Mouse (Mus musculus) G1E (cell line): ENCODE data around the gene Svs3b. TPM values are rescaled to one million over a fixed set of nuclear protein-coding genes. Genes with fewer than 3 reads are reported as not detected.
"Not testable (repeated sequence)": the region's sequence is repeated elsewhere in the genome, so short reads cannot be mapped to it uniquely, and the experiment has no call there.

Experiments
- ATAC-seq: 2 replicates; pipeline ENCODE4 v1.8.0; 2016; ENCODE audit warnings: mild to moderate bottlenecking; ENCODE audit not compliant: insufficient number of reproducible peaks, poor library complexity, low FRiP score, severe bottlenecking; ENCODE audit errors: extremely low read depth
- DNase-seq: peaks from one replicate; pipeline ENCODE4 v3.0.0; 2012; ENCODE audit warnings: low spot score
- H3K27me3 ChIP-seq: 2 replicates; pipeline ENCODE4 v1.6.1; 2012; ENCODE audit warnings: mild to moderate bottlenecking, low read length, inconsistent platforms; ENCODE audit not compliant: insufficient read depth
- H3K36me3 ChIP-seq: replicated peaks from 2 replicates; pipeline ENCODE3; 2012; ENCODE audit warnings: mild to moderate bottlenecking, inconsistent platforms
- H3K4me1 ChIP-seq: 2 replicates; pipeline ENCODE4 v1.6.1; 2012; ENCODE audit warnings: low read depth, low read length, inconsistent platforms, mixed read lengths; ENCODE audit not compliant: insufficient read depth
- H3K4me3 ChIP-seq: 2 replicates; pipeline ENCODE4 v1.5.1; 2012; ENCODE audit warnings: low read depth, mild to moderate bottlenecking, inconsistent platforms, low read length, moderate library complexity, mixed read lengths
- H3K9me3 ChIP-seq: replicated peaks from 2 replicates; pipeline ENCODE4 v1.6.1; 2012; ENCODE audit warnings: inconsistent platforms
- CTCF ChIP-seq: IDR thresholded peaks from 2 replicates; pipeline ENCODE4 v1.5.1; 2012; ENCODE audit warnings: low read depth, low read length, inconsistent platforms, mixed read lengths
- GATA1 ChIP-seq: IDR thresholded peaks from 2 replicates; pipeline ENCODE4 v1.6.1; 2012; ENCODE audit warnings: borderline replicate concordance, low read length, inconsistent platforms, mixed read lengths
- GATA2 ChIP-seq: IDR thresholded peaks from 2 replicates; pipeline ENCODE4 v1.6.1; 2012; ENCODE audit warnings: low read depth, low read length, inconsistent platforms, borderline replicate concordance
- POLR2AphosphoS5 ChIP-seq: IDR thresholded peaks from 2 replicates; pipeline ENCODE4 v1.6.1; 2012; ENCODE audit warnings: low read depth, low read length, inconsistent platforms; ENCODE audit not compliant: insufficient replicate concordance
- TAL1 ChIP-seq: conservative IDR thresholded peaks from 2 replicates; pipeline ENCODE4 v1.6.1; 2012; ENCODE audit warnings: low read depth, low read length, inconsistent platforms, mixed read lengths
- polyA plus RNA-seq: library from polyadenylated mRNA; stranded (reverse); fragments of >175 nt; gene quantifications from 2 replicates; pipeline ENCODE4 v1.2.3, GENCODE M21; 2012
- total RNA-seq, 2 experiments: library from RNA; stranded (forward) in 1 of 2; stranded (reverse) in 1 of 2; fragments of 200-1000 nt in 1 of 2; fragments of >200 nt in 1 of 2; fragmentation: Nextera tagmentation in 1 of 2; gene quantifications; 2 replicates each; pipeline ENCODE4 v1.2.3; 2014 to 2017

The Svs3b gene
- total and polyA plus RNA-seq, 3 experiments = not detected

- Histone ChIP-seq H3K4me1 (no peaks in the 10 kb centered on the region), H3K27me3 (0 out of 2 replicates have a peak, but pooled peaks cover 3% of the 10 kb centered on the region), H3K36me3 (no peaks in the 10 kb centered on the region), H3K9me3 (no peaks in the 10 kb centered on the region), H3K4me3 (no peak overlapping the region)
- no peak for TF ChIP-seq CTCF
- TF ChIP-seq TAL1 = no peak
- no peak for TF ChIP-seq GATA1
- no peak for TF ChIP-seq GATA2
- no peak for TF ChIP-seq POLR2AphosphoS5
- ATAC-seq (no peak), DNase-seq (no peak)
These were observed 37.1 kb downstream of the Svs3b start for GRCm38 (mm10) chr2:164219295-164219694.

- 0 out of 2 replicates have a peak, but pooled peaks cover 6% of the 10 kb centered on the region for H3K27me3 ChIP-seq
These were observed 43.7 kb downstream of the Svs3b start for GRCm38 (mm10) chr2:164212711-164213110.

GRCm38 (mm10) chr2:164210892-164211291 lies 45.5 kb downstream of the Svs3b start:
- DNase-seq (no peak), ATAC-seq (no peak)
- Histone ChIP-seq H3K27me3 (0 out of 2 replicates have a peak, but pooled peaks cover 6% of the 10 kb centered on the region), H3K4me1 (no peaks in the 10 kb centered on the region), H3K36me3 (no peaks in the 10 kb centered on the region), H3K4me3 (no peak overlapping the region), H3K9me3 (no peaks in the 10 kb centered on the region)
- TF ChIP-seq POLR2AphosphoS5 (no peak), TAL1 (no peak), CTCF (no peak), GATA1 (no peak), GATA2 (no peak)

More at GRCm38 (mm10) chr2:164212711-164213110, 43.7 kb downstream of the Svs3b start:
- no peak for TF ChIP-seq GATA1
- no peak overlapping the region for H3K4me3 ChIP-seq
- no peak for DNase-seq
- H3K9me3 ChIP-seq = no peaks in the 10 kb centered on the region
- no peaks in the 10 kb centered on the region for H3K36me3 ChIP-seq
- H3K4me1 ChIP-seq = no peaks in the 10 kb centered on the region
- no peak for ATAC-seq

GRCm38 (mm10) chr2:164206676-164207075 lies 49.8 kb downstream of the Svs3b start:
- Histone ChIP-seq H3K36me3 (no peaks in the 10 kb centered on the region), H3K27me3 (0 out of 2 replicates have a peak, but pooled peaks cover 2% of the 10 kb centered on the region), H3K9me3 (no peaks in the 10 kb centered on the region), H3K4me1 (no peaks in the 10 kb centered on the region), H3K4me3 (no peak overlapping the region)
- DNase-seq (no peak), ATAC-seq (no peak)
- TF ChIP-seq POLR2AphosphoS5 (no peak), GATA1 (no peak), TAL1 (no peak), GATA2 (no peak), CTCF (no peak)

- not testable (repeated sequence) for H3K36me3 ChIP-seq, ATAC-seq, H3K4me3 ChIP-seq, H3K4me1 ChIP-seq, H3K27me3 ChIP-seq, H3K9me3 ChIP-seq, DNase-seq
These were observed 50.4 kb downstream of the Svs3b start for GRCm38 (mm10) chr2:164206011-164206410.

Other genes starting within 250 kb of the Svs3b start
Only the 20 nearest of the 22 such genes appear.
- 241 and 247 TPM in 2 replicates for gene Stk4, start 186.3 kb downstream of the Svs3b start, total RNA-seq (2014; fragmentation: Nextera tagmentation)
- gene Stk4, start 186.3 kb downstream of the Svs3b start, total RNA-seq (2017) = 214 and 225 TPM in 2 replicates
- gene Stk4, start 186.3 kb downstream of the Svs3b start, polyA plus RNA-seq = 51.0 and 86.5 TPM in 2 replicates
- gene Tomm34, start 185.5 kb downstream of the Svs3b start, total RNA-seq (2014; fragmentation: Nextera tagmentation) = 57.3 and 61.0 TPM in 2 replicates
- 63.0 and 65.3 TPM in 2 replicates for gene Tomm34, start 185.5 kb downstream of the Svs3b start, total RNA-seq (2017)
- 36.3 and 48.2 TPM in 2 replicates for gene Tomm34, start 185.5 kb downstream of the Svs3b start, polyA plus RNA-seq
- gene Kcns1, start 85.5 kb downstream of the Svs3b start, total RNA-seq (2014; fragmentation: Nextera tagmentation) = not detected in 2 replicates
- gene Kcns1, start 85.5 kb downstream of the Svs3b start, total RNA-seq (2017) = not detected in 2 replicates
- not detected in 2 replicates for gene Kcns1, start 85.5 kb downstream of the Svs3b start, polyA plus RNA-seq
- not detected in 2 replicates for gene Wfdc5, start 73.9 kb downstream of the Svs3b start, total RNA-seq (2014; fragmentation: Nextera tagmentation)
- 0.33 TPM in 1 of 2 replicates, not detected in the other for gene Wfdc5, start 73.9 kb downstream of the Svs3b start, total RNA-seq (2017)
- not detected in 2 replicates for gene Wfdc5, start 73.9 kb downstream of the Svs3b start, polyA plus RNA-seq
- gene Wfdc12, start 66.0 kb downstream of the Svs3b start, total RNA-seq (2014; fragmentation: Nextera tagmentation) = not detected in 2 replicates
- not detected in 2 replicates for gene Wfdc12, start 66.0 kb downstream of the Svs3b start, total RNA-seq (2017)
- not detected in 2 replicates for gene Wfdc12, start 66.0 kb downstream of the Svs3b start, polyA plus RNA-seq
- not detected in 2 replicates for gene Wfdc15a, start 56.5 kb downstream of the Svs3b start, total RNA-seq (2014; fragmentation: Nextera tagmentation)
- 0.82 TPM in 1 of 2 replicates, not detected in the other for gene Wfdc15a, start 56.5 kb downstream of the Svs3b start, total RNA-seq (2017)
- gene Wfdc15a, start 56.5 kb downstream of the Svs3b start, polyA plus RNA-seq = not detected in 2 replicates
- not detected in 2 replicates for gene Wfdc15b, start 35.0 kb downstream of the Svs3b start, total RNA-seq (2014; fragmentation: Nextera tagmentation)
- not detected in 2 replicates for gene Wfdc15b, start 35.0 kb downstream of the Svs3b start, total RNA-seq (2017)
- not detected in 2 replicates for gene Wfdc15b, start 35.0 kb downstream of the Svs3b start, polyA plus RNA-seq
- gene Svs2, start 18.2 kb downstream of the Svs3b start, total RNA-seq (2014; fragmentation: Nextera tagmentation) = not detected in 2 replicates
- 0.11 TPM in 1 of 2 replicates, not detected in the other for gene Svs2, start 18.2 kb downstream of the Svs3b start, total RNA-seq (2017)
- not detected in 2 replicates for gene Svs2, start 18.2 kb downstream of the Svs3b start, polyA plus RNA-seq
- not detected in 2 replicates for gene Svs4, start 21.8 kb upstream of the Svs3b start, total RNA-seq (2014; fragmentation: Nextera tagmentation)
- gene Svs4, start 21.8 kb upstream of the Svs3b start, total RNA-seq (2017) = 0.29 TPM in 1 of 2 replicates, not detected in the other
- not detected in 2 replicates for gene Svs4, start 21.8 kb upstream of the Svs3b start, polyA plus RNA-seq
- not detected in 2 replicates for gene Svs3a, start 32.6 kb upstream of the Svs3b start, total RNA-seq (2014; fragmentation: Nextera tagmentation)
- gene Svs3a, start 32.6 kb upstream of the Svs3b start, total RNA-seq (2017) = 0.11 TPM in 1 of 2 replicates, not detected in the other
- not detected in 2 replicates for gene Svs3a, start 32.6 kb upstream of the Svs3b start, polyA plus RNA-seq
- gene Svs6, start 60.1 kb upstream of the Svs3b start, total RNA-seq (2014; fragmentation: Nextera tagmentation) = not detected in 2 replicates
- gene Svs6, start 60.1 kb upstream of the Svs3b start, total RNA-seq (2017) = not detected in 2 replicates
- not detected in 2 replicates for gene Svs6, start 60.1 kb upstream of the Svs3b start, polyA plus RNA-seq
- not detected in 2 replicates for gene Svs5, start 76.1 kb upstream of the Svs3b start, total RNA-seq (2014; fragmentation: Nextera tagmentation)
- not detected in 2 replicates for gene Svs5, start 76.1 kb upstream of the Svs3b start, total RNA-seq (2017)
- gene Svs5, start 76.1 kb upstream of the Svs3b start, polyA plus RNA-seq = not detected in 2 replicates
- gene Slpi, start 132.5 kb upstream of the Svs3b start, total RNA-seq (2014; fragmentation: Nextera tagmentation) = not detected in 2 replicates
- gene Slpi, start 132.5 kb upstream of the Svs3b start, total RNA-seq (2017) = not detected in 2 replicates
- gene Slpi, start 132.5 kb upstream of the Svs3b start, polyA plus RNA-seq = not detected in 2 replicates
- gene Rbpjl, start 146.5 kb upstream of the Svs3b start, total RNA-seq (2014; fragmentation: Nextera tagmentation) = not detected in 2 replicates
- 0.11 TPM in 1 of 2 replicates, not detected in the other for gene Rbpjl, start 146.5 kb upstream of the Svs3b start, total RNA-seq (2017)
- gene Rbpjl, start 146.5 kb upstream of the Svs3b start, polyA plus RNA-seq = not detected in 2 replicates
- gene Matn4, start 148.5 kb upstream of the Svs3b start, total RNA-seq (2014; fragmentation: Nextera tagmentation) = not detected in 2 replicates
- gene Matn4, start 148.5 kb upstream of the Svs3b start, total RNA-seq (2017) = under 0.01 and 0.06 TPM in 2 replicates
- gene Matn4, start 148.5 kb upstream of the Svs3b start, polyA plus RNA-seq = not detected in 2 replicates
- not detected in 2 replicates for gene Sdc4, start 187.2 kb upstream of the Svs3b start, total RNA-seq (2014; fragmentation: Nextera tagmentation)
- 0.11 TPM in 1 of 2 replicates, not detected in the other for gene Sdc4, start 187.2 kb upstream of the Svs3b start, total RNA-seq (2017)
- not detected in 2 replicates for gene Sdc4, start 187.2 kb upstream of the Svs3b start, polyA plus RNA-seq
- gene Sys1, start 200.3 kb upstream of the Svs3b start, total RNA-seq (2014; fragmentation: Nextera tagmentation) = 35.8 and 37.0 TPM in 2 replicates
- gene Sys1, start 200.3 kb upstream of the Svs3b start, total RNA-seq (2017) = 50.6 and 75.5 TPM in 2 replicates
- 122 and 142 TPM in 2 replicates for gene Sys1, start 200.3 kb upstream of the Svs3b start, polyA plus RNA-seq
- gene Gm20458, start 204.3 kb upstream of the Svs3b start, total RNA-seq (2014; fragmentation: Nextera tagmentation) = not detected in 2 replicates
- gene Gm20458, start 204.3 kb upstream of the Svs3b start, total RNA-seq (2017) = 13.4 and 13.5 TPM in 2 replicates
- gene Gm20458, start 204.3 kb upstream of the Svs3b start, polyA plus RNA-seq = 4.6 and 5.5 TPM in 2 replicates
- gene Trp53tg5, start 217.1 kb upstream of the Svs3b start, total RNA-seq (2014; fragmentation: Nextera tagmentation) = not detected in 2 replicates
- gene Trp53tg5, start 217.1 kb upstream of the Svs3b start, total RNA-seq (2017) = 0.29 TPM in 1 of 2 replicates, not detected in the other
- gene Trp53tg5, start 217.1 kb upstream of the Svs3b start, polyA plus RNA-seq = not detected in 2 replicates
- 6.2 and 11.7 TPM in 2 replicates for gene Dbndd2, start 229.5 kb upstream of the Svs3b start, total RNA-seq (2014; fragmentation: Nextera tagmentation)
- 5.5 and 8.9 TPM in 2 replicates for gene Dbndd2, start 229.5 kb upstream of the Svs3b start, total RNA-seq (2017)
- 22.3 and 25.1 TPM in 2 replicates for gene Dbndd2, start 229.5 kb upstream of the Svs3b start, polyA plus RNA-seq